Mouse (Mus musculus): ENCODE measurements around the gene Ndel1. TPM values are rescaled to one million over a fixed set of nuclear protein-coding genes. Genes with fewer than 3 reads are reported as not detected.

The Ndel1 gene
- total RNA-seq, 2 experiments from 2014 or later = 82.4 to 87.0 TPM

DNA sequence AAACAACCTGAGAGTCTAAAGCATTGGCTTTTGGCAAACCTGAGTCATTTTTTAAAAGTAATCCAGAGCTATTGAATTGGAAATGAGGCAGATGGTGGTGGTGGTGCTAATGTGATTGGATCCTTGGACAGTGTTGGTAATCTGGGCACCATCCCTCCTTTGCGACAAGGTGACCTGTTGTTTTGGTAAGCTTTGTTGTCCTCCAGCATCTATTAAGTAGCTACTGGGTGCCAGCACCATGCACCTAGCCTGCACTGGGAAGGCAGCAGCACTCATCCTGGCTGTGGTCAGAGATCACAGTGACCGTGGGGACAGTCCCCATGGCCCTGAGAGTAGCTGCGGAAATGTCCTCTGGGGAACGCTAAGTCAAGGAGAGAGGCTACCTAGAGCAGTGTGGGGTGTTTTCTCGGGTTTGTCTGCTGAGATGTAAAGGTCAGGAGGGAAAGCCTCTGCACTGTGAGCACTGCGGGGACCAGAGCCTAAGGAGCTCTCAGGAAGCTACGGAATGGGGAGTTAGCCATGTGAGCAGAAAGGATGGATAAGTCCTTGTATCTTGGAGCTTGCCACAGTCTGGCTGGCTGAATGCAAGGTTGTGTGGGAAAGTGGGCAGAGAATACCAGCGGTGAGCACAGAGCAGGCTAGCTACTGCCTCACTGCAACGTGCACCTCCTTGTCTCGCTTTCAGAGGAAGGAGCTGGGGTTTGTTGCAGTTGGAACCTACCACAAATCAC, 91.8 kb downstream of the Ndel1 start:
- DNase-seq (ENCODE audit: low spot score in 2 of 2) = no peak

DNA sequence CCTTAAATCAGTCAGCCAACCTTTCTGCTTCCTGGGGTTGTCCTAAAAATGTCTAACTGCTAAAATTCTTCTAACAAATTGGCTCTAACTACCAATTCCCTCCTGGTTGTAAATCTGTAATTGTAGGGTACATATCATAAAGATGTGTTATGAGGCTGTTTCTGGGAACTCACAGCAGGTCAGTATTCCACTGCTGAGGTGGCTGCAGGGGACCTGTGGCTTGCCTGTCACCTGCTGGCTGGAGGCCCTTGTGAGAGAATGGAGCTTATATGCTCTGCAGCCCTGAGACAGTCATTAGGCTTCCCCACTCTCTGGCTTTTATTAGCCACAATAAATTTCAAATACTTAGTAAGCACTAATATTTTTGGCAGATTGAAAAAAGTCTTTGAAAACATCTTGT, 92.8 kb downstream of the Ndel1 start:
- DNase-seq (ENCODE audit: low spot score in 2 of 2) = no peak

DNA sequence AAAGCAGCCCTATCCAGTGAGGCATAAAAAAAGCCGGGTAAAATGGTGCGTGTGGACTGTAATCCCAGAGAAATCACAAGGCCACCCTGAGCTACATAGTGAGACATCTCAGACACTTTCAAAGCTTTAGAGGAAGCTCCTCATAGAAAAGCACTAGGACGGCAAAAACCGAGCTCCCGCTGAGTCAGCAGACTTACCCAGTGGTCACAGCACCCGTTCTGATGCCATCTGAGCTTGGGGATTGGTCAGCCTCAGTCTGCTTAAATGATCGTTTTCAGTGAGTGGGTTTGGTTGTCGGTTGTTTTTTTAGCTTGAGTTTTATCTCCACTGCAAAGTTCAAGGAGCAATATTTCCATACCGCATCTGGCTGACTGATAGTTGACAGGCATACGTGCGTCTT, 93.7 kb downstream of the Ndel1 start:
- DNase-seq (ENCODE audit: low spot score in 2 of 2) = no peak

DNA sequence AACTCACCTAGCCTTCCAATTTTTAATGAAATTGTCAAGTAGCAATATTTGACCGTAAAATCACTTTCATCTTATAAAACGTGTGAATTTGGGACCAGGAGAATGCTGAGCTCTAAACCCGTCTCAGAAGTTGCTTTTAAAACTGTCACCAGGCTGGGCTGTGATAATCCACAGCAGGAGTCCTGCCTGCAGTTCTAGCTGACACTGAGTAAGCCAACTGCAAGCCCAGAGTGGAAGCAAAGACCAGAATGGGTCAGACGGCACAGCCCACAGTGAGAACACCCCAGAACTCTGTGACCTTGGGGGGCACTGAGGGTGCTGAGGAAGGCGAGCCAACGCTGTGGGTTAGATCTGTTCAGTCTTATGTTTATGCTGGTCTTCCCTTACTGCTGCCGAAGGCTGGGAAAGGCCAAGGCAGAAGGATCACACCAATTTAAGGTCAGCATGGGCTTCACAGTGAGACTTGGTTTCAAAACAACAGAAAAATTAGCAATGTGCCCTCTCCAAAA, 95.5 kb downstream of the Ndel1 start:
- DNase-seq (ENCODE audit: low spot score in 2 of 2) = no peak

Other genes starting within 250 kb of the Ndel1 start
- 100 to 1,000 TPM; 164 to 167 TPM for gene Myh10, start 180.3 kb downstream of the Ndel1 start, total RNA-seq (2021)
- gene Rnf222, start 16.7 kb upstream of the Ndel1 start, total RNA-seq (2021) = not detected
- 100 to 1,000 TPM; 734 to 739 TPM for gene Rpl26, start 29.7 kb upstream of the Ndel1 start, total RNA-seq (2021)
- gene Odf4, start 55.2 kb upstream of the Ndel1 start, total RNA-seq (2021) = under 1 TPM; 0.45 to 0.62 TPM
- gene Arhgef15, start 85.6 kb upstream of the Ndel1 start, total RNA-seq (2021) = 10 to 100 TPM; 12.2 to 17.4 TPM
- gene Slc25a35, start 96.3 kb upstream of the Ndel1 start, total RNA-seq (2021) = 1 to 10 TPM; 4.3 to 4.4 TPM
- 10 to 100 TPM; 16.2 to 20.5 TPM for gene Rangrf, start 103.3 kb upstream of the Ndel1 start, total RNA-seq (2021)
- 10 to 100 TPM; 26.2 to 37.5 TPM for gene Pfas, start 136.6 kb upstream of the Ndel1 start, total RNA-seq (2021)
- gene Ctc1, start 144.1 kb upstream of the Ndel1 start, total RNA-seq (2021) = 10 to 100 TPM; 41.1 to 50.7 TPM
- 1 to 10 TPM; 5.3 to 6.0 TPM for gene Aurkb, start 173.8 kb upstream of the Ndel1 start, total RNA-seq (2021)
- 10 to 100 TPM; 24.2 to 24.9 TPM for gene Borcs6, start 187.9 kb upstream of the Ndel1 start, total RNA-seq (2021)
- gene Tmem107, start 198.9 kb upstream of the Ndel1 start, total RNA-seq (2021) = 10 to 100 TPM; 10.4 to 14.0 TPM
- gene Vamp2, start 216.6 kb upstream of the Ndel1 start, total RNA-seq (2021) = 1,000 to 10,000 TPM in 1 of 2 experiments, 100 to 1,000 TPM in 1; 909 to 1,029 TPM
- gene Per1, start 223.4 kb upstream of the Ndel1 start, total RNA-seq (2021) = 10 to 100 TPM; 54.4 to 67.2 TPM
- gene Hes7, start 248.5 kb upstream of the Ndel1 start, total RNA-seq (2021) = under 1 TPM; 0.54 to 0.96 TPM